Mouse (Mus musculus) ES-Bruce4 (cell line): ENCODE results near the gene Rufy4. TPM values are rescaled to one million over a fixed set of nuclear protein-coding genes. Genes with fewer than 3 reads are reported as not detected.

Source experiments
- H3K27ac ChIP-seq: 2 replicates; pipeline ENCODE4 v1.5.1; 2012; ENCODE audit warnings: low read length, inconsistent platforms; ENCODE audit not compliant: insufficient read depth
- H3K27me3 ChIP-seq: 2 replicates; pipeline ENCODE4 v1.6.1; 2012; ENCODE audit warnings: mild to moderate bottlenecking, low read length, inconsistent platforms; ENCODE audit not compliant: control insufficient read depth, poor library complexity, insufficient read depth, severe bottlenecking
- H3K36me3 ChIP-seq: 2 replicates; pipeline ENCODE4 v1.6.1; 2012; ENCODE audit warnings: inconsistent platforms, mild to moderate bottlenecking, low read length, moderate library complexity; ENCODE audit not compliant: control insufficient read depth, poor library complexity, insufficient read depth, severe bottlenecking
- H3K4me1 ChIP-seq: one replicate; pipeline ENCODE4 v1.8.1; 2011; ENCODE audit warnings: low read length; ENCODE audit not compliant: control insufficient read depth, insufficient read depth
- H3K4me3 ChIP-seq: 2 replicates; pipeline ENCODE4 v1.5.1; 2011; ENCODE audit warnings: low read depth, mild to moderate bottlenecking, low read length
- H3K9ac ChIP-seq: 2 replicates; pipeline ENCODE4 v1.6.1; 2012; ENCODE audit warnings: low read depth, mild to moderate bottlenecking, inconsistent platforms; ENCODE audit not compliant: poor library complexity, severe bottlenecking
- H3K9me3 ChIP-seq: replicated peaks from 2 replicates; pipeline ENCODE4 v1.6.1; 2012; ENCODE audit warnings: mild to moderate bottlenecking, low read length, inconsistent platforms; ENCODE audit not compliant: control insufficient read depth, poor library complexity, insufficient read depth, severe bottlenecking
- CTCF ChIP-seq: IDR thresholded peaks from one replicate; pipeline ENCODE4 v1.8.1; 2011; ENCODE audit warnings: low read depth, low read length
- EP300 ChIP-seq: IDR thresholded peaks from 2 replicates; pipeline ENCODE4 v1.6.1; 2011; ENCODE audit warnings: low read depth, low read length; ENCODE audit not compliant: insufficient read depth
- POLR2A ChIP-seq: IDR thresholded peaks from one replicate; pipeline ENCODE4 v1.8.1; 2011; ENCODE audit warnings: low read length; ENCODE audit not compliant: insufficient read depth
- polyA plus RNA-seq: library from polyadenylated mRNA; stranded (reverse); fragments of >200 nt; gene quantifications from 2 replicates; pipeline ENCODE4 v1.2.4, GENCODE M21; 2011; ENCODE audit warnings: low read depth; ENCODE audit not compliant: missing spikeins, insufficient read depth, insufficient read length

Gene Rufy4
- polyA plus RNA-seq, 1 experiment: not detected

DNA sequence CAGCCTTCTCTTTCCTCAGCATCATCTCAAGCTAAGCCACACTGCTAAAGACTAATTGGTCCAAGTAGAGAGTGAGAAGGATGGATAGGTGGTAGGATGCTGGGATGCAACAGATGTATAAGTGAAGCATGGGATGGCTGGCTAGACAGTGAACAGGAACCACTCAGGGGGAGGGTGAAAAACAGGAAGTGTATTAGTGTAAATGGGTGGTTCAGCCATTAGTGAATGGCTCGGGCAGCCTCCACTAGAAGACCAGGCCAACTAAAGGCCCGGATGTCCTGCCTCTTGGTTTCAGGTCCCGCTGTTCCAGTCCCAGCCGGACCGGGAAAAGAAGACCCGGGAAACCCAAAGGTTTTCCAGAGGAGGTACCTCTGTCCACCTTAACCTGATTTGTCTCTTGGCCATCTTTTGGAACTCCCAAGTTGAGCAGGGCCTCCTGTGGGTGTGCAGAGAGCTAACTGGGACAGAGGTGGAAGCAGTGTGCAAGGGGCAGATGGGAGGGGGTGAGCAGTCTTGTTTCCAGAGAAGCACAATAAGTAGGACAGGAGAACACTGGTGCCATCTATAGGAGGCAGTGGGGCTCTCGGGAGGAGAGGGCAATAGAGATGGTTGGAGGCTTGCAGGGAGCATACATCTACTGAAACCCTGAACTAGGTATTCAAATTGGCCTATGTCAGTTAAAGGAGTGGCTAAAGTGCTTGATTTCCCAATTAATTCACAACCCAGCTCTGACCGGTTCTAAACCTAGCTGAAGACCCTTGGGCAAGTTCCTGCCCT lies 5.7 kb downstream of the Rufy4 start:
- no peak overlapping the region for H3K4me3 ChIP-seq
- H3K9me3 ChIP-seq: no peaks in the 10 kb centered on the region
- H3K4me1 ChIP-seq: no peaks in the 10 kb centered on the region
- no peaks in the 10 kb centered on the region for H3K36me3 ChIP-seq
- no peaks in the 10 kb centered on the region for H3K27me3 ChIP-seq
- no peak overlapping the region for H3K27ac ChIP-seq
- H3K9ac ChIP-seq: no peak overlapping the region
- peak; percentile 32 for TF ChIP-seq CTCF
- no peak for TF ChIP-seq POLR2A
- no peak for TF ChIP-seq EP300

DNA sequence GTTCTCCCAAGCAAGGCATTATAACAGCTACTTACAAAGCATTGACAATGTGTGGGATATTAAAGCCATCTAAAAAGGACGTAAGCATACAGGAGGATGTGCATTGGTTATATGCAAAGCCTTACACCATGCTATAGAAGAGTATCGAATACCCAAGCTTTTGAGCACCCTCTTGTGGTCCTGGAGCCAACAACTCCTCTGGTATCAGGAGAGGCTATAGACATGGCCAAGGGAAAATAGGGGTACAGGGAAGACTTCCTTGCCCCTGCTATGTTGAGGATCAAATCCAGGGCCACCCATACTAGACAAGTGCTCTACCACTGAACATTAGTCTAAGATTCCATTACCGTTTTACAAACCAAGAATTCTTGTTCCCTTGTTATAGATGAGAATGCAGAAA lies 6.7 kb downstream of the Rufy4 start:
- Histone ChIP-seq H3K27ac (no peak overlapping the region), H3K27me3 (no peaks in the 10 kb centered on the region), H3K4me1 (no peaks in the 10 kb centered on the region), H3K36me3 (no peaks in the 10 kb centered on the region), H3K9me3 (no peaks in the 10 kb centered on the region), H3K4me3 (no peak overlapping the region), H3K9ac (no peak overlapping the region)
- TF ChIP-seq POLR2A (no peak), CTCF (no peak), EP300 (no peak)

DNA sequence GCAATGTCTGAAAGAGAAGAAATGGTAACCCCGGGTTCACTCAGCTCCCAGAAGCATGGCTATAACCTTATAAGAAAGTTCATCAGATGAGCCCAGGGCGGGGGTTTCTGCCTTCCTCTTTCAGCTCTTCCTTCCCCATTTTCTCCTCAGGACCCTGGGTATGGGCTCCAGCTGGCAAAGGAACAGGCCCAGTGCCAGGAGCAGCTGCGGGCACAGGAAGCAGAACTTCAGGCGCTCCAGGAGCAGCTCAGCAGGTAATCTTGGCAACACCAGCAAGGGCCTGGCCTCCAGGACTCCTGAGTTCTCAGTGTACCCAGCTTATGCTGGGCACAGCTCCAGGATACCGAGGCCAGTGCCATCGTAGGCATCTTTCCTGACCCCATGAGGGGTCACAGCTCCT lies 8.6 kb downstream of the Rufy4 start:
- TF ChIP-seq POLR2A (no peak), EP300 (no peak), CTCF (no peak)

DNA sequence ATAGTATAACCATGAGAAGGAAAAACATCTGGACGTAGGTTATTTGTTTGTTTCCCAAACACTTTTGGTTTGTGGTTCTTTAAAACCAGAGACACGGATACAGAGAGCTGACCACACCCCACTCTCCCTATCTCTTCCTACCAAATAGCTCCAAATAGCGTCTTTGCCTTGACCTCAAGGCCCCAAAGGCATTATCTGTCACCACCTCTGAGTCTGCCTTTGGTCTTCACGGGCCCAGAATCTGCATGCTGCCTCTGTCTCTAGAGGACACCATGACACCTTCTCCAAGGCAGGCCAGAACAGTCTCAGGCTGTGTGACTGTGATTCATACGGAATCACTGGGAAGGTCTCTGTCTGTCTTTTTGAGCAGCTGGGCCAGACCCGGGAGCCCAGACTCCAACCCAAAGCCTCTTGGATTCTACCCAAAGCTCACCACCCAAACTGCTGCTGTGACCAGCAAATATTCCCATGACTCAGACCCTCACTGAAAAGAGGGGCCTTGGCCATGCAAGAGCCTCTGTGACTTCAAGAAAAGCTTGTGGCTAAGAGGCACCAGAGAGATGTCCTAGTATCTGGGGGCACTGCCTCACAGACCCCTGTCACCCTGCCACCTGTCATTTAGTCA lies 10.1 kb downstream of the Rufy4 start:
- Histone ChIP-seq H3K9ac (no peak overlapping the region), H3K9me3 (no peaks in the 10 kb centered on the region), H3K36me3 (no peaks in the 10 kb centered on the region), H3K4me1 (no peaks in the 10 kb centered on the region), H3K27ac (no peak overlapping the region), H3K27me3 (no peaks in the 10 kb centered on the region), H3K4me3 (no peak overlapping the region)
- TF ChIP-seq POLR2A (no peak), EP300 (no peak), CTCF (no peak)

More for the DNA sequence above, 8.6 kb downstream of the Rufy4 start:
- no peak overlapping the region for H3K4me3 ChIP-seq
- no peaks in the 10 kb centered on the region for H3K4me1 ChIP-seq
- no peak overlapping the region for H3K27ac ChIP-seq
- no peak overlapping the region for H3K9ac ChIP-seq
- H3K36me3 ChIP-seq: no peaks in the 10 kb centered on the region
- no peaks in the 10 kb centered on the region for H3K9me3 ChIP-seq
- H3K27me3 ChIP-seq: no peaks in the 10 kb centered on the region

DNA sequence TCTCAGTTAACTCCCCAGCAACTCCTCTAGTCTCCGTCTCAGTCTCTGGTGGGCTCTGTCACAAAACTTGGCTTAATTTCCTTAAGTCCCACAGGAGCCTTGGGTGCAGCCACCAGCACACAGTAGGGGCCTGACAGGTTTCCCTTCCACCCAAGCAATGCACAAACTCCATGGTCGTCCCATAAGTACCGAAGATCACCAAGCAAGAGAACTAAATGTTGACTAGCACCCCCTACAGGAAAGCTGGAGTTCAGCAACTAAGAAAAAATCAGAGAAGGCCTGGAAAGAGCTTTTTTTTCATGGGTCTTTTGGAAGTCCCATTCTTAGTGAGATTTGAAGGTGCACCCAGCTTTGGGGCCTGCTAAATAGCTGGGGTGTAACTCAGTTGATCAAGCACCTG lies 14.1 kb downstream of the Rufy4 start:
- Histone ChIP-seq H3K4me3 (no peak overlapping the region), H3K4me1 (no peaks in the 10 kb centered on the region), H3K27me3 (no peaks in the 10 kb centered on the region), H3K9me3 (no peaks in the 10 kb centered on the region), H3K36me3 (no peaks in the 10 kb centered on the region), H3K27ac (no peak overlapping the region), H3K9ac (no peak overlapping the region)
- TF ChIP-seq CTCF (no peak), EP300 (no peak), POLR2A (no peak)

DNA sequence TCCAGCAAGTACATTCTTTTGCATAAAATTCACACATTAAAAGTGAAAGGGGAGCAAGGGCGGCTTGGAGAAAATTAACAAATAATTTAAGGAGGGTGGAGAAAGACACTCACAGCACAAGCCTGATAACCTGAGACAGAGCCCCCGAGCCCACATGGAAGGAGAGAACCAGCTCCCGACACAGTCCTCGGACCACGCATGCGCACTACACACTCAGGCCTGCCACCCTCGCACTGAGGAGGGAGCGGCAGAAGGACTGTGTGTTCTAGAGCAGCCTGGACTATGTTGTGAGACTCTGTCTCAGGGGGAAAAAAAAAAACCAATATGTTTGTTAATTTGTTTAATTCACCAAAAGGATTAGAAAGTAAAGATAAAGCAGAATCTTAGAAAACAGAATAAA lies 16.4 kb downstream of the Rufy4 start:
- Histone ChIP-seq H3K27ac (no peak overlapping the region), H3K27me3 (no peaks in the 10 kb centered on the region), H3K9ac (no peak overlapping the region), H3K9me3 (no peaks in the 10 kb centered on the region), H3K4me3 (no peak overlapping the region), H3K4me1 (no peaks in the 10 kb centered on the region), H3K36me3 (no peaks in the 10 kb centered on the region)
- TF ChIP-seq POLR2A (no peak), CTCF (no peak), EP300 (no peak)
